Comparison of ENCODE assay signal across 33 mouse cellular contexts in genomic region chr5:5539771-5540170, GRCm38 (mm10). TPM values are rescaled to one million over a fixed set of nuclear protein-coding genes. Genes with fewer than 3 reads are reported as not detected.
DNase-seq lines count a peak whose midpoint lies in the region; ATAC-seq and TF ChIP-seq lines count a peak whose summit lies in the region.
"Had no signal": no experiment of that assay in that cellular context is flagged by ENCODE, and none has a peak within 500 bp of the region (broad histone marks: within the 10 kb centered on the region; RNA-seq: fewer than 3 reads in every experiment).

No protein-coding gene starts in this region.

- no peak for TF ChIP-seq POLR2A in brain, embryonic 14.5 days (IDR thresholded peaks at IDR 0.05; ENCODE audit: borderline replicate concordance, extremely low read depth, insufficient read depth, insufficient read length, poor library complexity, severe bottlenecking)

- no peaks in the 10 kb centered on the region for H3K4me1 ChIP-seq in midbrain, embryonic 11.5 days (ENCODE audit: control insufficient read depth, insufficient read depth, low read length)
- H3K4me1 ChIP-seq in midbrain, embryonic 13.5 days (replicated peaks): no peaks in the 10 kb centered on the region
- H3K4me1 ChIP-seq in liver, embryonic 16.5 days (ENCODE audit: control insufficient read depth, low read depth, low read length): no peaks in the 10 kb centered on the region; the same call in 1 of the 2 replicates
- H3K4me1 ChIP-seq: embryonic facial prominence, embryonic 13.5 days; forebrain, embryonic 10.5 days; forebrain, embryonic 15.5 days; heart, embryonic 12.5 days; hindbrain, embryonic 13.5 days; limb, embryonic 10.5 days; limb, embryonic 15.5 days; neural tube, embryonic 15.5 days; stomach, embryonic 15.5 days had no signal

- H3K27me3 ChIP-seq in midbrain, embryonic 11.5 days (ENCODE audit: control insufficient read depth, insufficient read depth, low read length): no peaks in the 10 kb centered on the region
- H3K27me3 ChIP-seq in midbrain, embryonic 13.5 days: no peaks in the 10 kb centered on the region
- H3K27me3 ChIP-seq in liver, embryonic 16.5 days (ENCODE audit: control insufficient read depth, insufficient read depth, low read depth, low read length): no peaks in the 10 kb centered on the region
- H3K27me3 ChIP-seq: embryonic facial prominence, embryonic 13.5 days; forebrain, embryonic 15.5 days; heart, embryonic 12.5 days; hindbrain, embryonic 13.5 days; limb, embryonic 15.5 days; neural tube, embryonic 15.5 days; stomach, embryonic 15.5 days had no signal

- no peak overlapping the region for H3K4me3 ChIP-seq in midbrain, embryonic 11.5 days (ENCODE audit: low read depth, low read length)
- no peak overlapping the region for H3K4me3 ChIP-seq in midbrain, embryonic 13.5 days (replicated peaks)
- no peak overlapping the region for H3K4me3 ChIP-seq in liver, embryonic 16.5 days (ENCODE audit: low read depth, low read length)
- H3K4me3 ChIP-seq: embryonic facial prominence, embryonic 13.5 days; forebrain, embryonic 10.5 days; forebrain, embryonic 15.5 days; heart, adult 2 months; heart, embryonic 12.5 days; hindbrain, embryonic 13.5 days; limb, embryonic 10.5 days; limb, embryonic 15.5 days; neural tube, embryonic 15.5 days; stomach, embryonic 15.5 days had no signal

- H3K36me3 ChIP-seq in midbrain, embryonic 11.5 days (ENCODE audit: control insufficient read depth, insufficient read depth, low read length): peaks cover 9% of the 10 kb centered on the region
- H3K36me3 ChIP-seq in midbrain, embryonic 13.5 days: peaks cover 50% of the 10 kb centered on the region
- peaks cover 5% of the 10 kb centered on the region for H3K36me3 ChIP-seq in liver, embryonic 16.5 days (ENCODE audit: control insufficient read depth, insufficient read depth)

- ATAC-seq in midbrain, embryonic 11.5 days (ENCODE audit: low FRiP score): no peak
- no peak for ATAC-seq in midbrain, embryonic 13.5 days
- 0 out of 2 replicates have a peak, but pooled peaks have one; percentile 30 for ATAC-seq in liver, embryonic 16.5 days (ENCODE audit: low read depth)
- ATAC-seq: forebrain, embryonic 15.5 days; intestine, postnatal 0 days had no signal

- H3K27ac ChIP-seq in midbrain, embryonic 11.5 days (ENCODE audit: low read depth, low read length): no peak overlapping the region
- no peak overlapping the region for H3K27ac ChIP-seq in midbrain, embryonic 13.5 days
- no peak overlapping the region for H3K27ac ChIP-seq in liver, embryonic 16.5 days (ENCODE audit: low read length)
- H3K27ac ChIP-seq: embryonic facial prominence, embryonic 13.5 days; forebrain, embryonic 10.5 days; forebrain, embryonic 15.5 days; heart, adult 2 months; hindbrain, embryonic 13.5 days; limb, embryonic 10.5 days; limb, embryonic 15.5 days; neural tube, embryonic 15.5 days; stomach, embryonic 15.5 days had no signal

- no peak overlapping the region for H3K4me2 ChIP-seq in midbrain, embryonic 11.5 days
- H3K4me2 ChIP-seq in midbrain, embryonic 13.5 days (replicated peaks): no peak overlapping the region
- H3K4me2 ChIP-seq in liver, embryonic 16.5 days (ENCODE audit: low read depth, low read length): no peak overlapping the region
- H3K4me2 ChIP-seq: embryonic facial prominence, embryonic 13.5 days; forebrain, embryonic 15.5 days; heart, embryonic 12.5 days; hindbrain, embryonic 13.5 days; limb, embryonic 15.5 days; lung, embryonic 14.5 days; neural tube, embryonic 15.5 days; stomach, embryonic 15.5 days had no signal

- TF ChIP-seq CTCF in brain, embryonic 14.5 days (IDR thresholded peaks at IDR 0.05; ENCODE audit: borderline replicate concordance, extremely low read depth, insufficient read depth, insufficient read length): no peak

- no peaks in the 10 kb centered on the region for H3K9me3 ChIP-seq in midbrain, embryonic 11.5 days (ENCODE audit: control insufficient read depth, low read length)
- peaks cover 5% of the 10 kb centered on the region; the same call in 1 of the 2 replicates for H3K9me3 ChIP-seq in midbrain, embryonic 13.5 days
- H3K9me3 ChIP-seq in liver, embryonic 16.5 days (replicated peaks; ENCODE audit: control insufficient read depth, low read length): no peaks in the 10 kb centered on the region
- H3K9me3 ChIP-seq: embryonic facial prominence, embryonic 13.5 days; forebrain, embryonic 10.5 days; forebrain, embryonic 15.5 days; hindbrain, embryonic 13.5 days; limb, embryonic 10.5 days; limb, embryonic 15.5 days; neural tube, embryonic 15.5 days; stomach, embryonic 15.5 days had no signal

- no peak overlapping the region for H3K9ac ChIP-seq in midbrain, embryonic 11.5 days (ENCODE audit: low read length)
- no peak overlapping the region for H3K9ac ChIP-seq in midbrain, embryonic 13.5 days (replicated peaks)
- H3K9ac ChIP-seq in liver, embryonic 16.5 days (ENCODE audit: low read depth, low read length): no peak overlapping the region
- H3K9ac ChIP-seq: embryonic facial prominence, embryonic 13.5 days; forebrain, embryonic 15.5 days; heart, embryonic 12.5 days; hindbrain, embryonic 13.5 days; limb, embryonic 15.5 days; lung, embryonic 14.5 days; neural tube, embryonic 15.5 days; stomach, embryonic 15.5 days had no signal

- WGBS in midbrain, embryonic 11.5 days: 84% methylated on average over 3 of the region's 3 CpGs
- WGBS in midbrain, embryonic 13.5 days: 69% methylated on average over 3 of the region's 3 CpGs
- WGBS in liver, embryonic 16.5 days (ENCODE audit: insufficient replicate concordance): 45% methylated on average over 3 of the region's 3 CpGs

- DNase-seq in midbrain, embryonic 11.5 days (ENCODE audit: low spot score, missing footprints): peak; percentile 47
- DNase-seq in brain, embryonic 14.5 days (ENCODE audit: low read depth): peak; percentile 9
- DNase-seq in cerebellum, adult 9-11 months: no peak
- no peak for DNase-seq in spleen, postnatal 4 days (ENCODE audit: low spot score in 2 of 2)
- no peak for DNase-seq in gastrocnemius, postnatal 4 days (ENCODE audit: low spot score in 2 of 2)
- DNase-seq: adrenal gland, postnatal 36 days; cerebellum, adult 2 months; cerebellum, postnatal 36 days; gastrocnemius, postnatal 25 days; heart, adult 2 months; heart, postnatal 4 days; kidney, adult 9 months; kidney, postnatal 14 days; layer of hippocampus, adult 9-11 months; lung, embryonic 14.5 days; right cerebral cortex, postnatal 14 days; thymus, postnatal 25 days had no signal

RNA-seq across cellular contexts. Expression of gene Gtpbp10, which starts 19.6 kb away (rescaled TPM):
- polyA plus RNA-seq in midbrain, embryonic 11.5 days (2014; fragmentation: Nextera tagmentation; extraction: Ambion mirVana): 37.2 and 40.0 TPM in 2 replicates
- 26.3 and 29.1 TPM in 2 replicates for polyA plus RNA-seq in midbrain, embryonic 13.5 days (2015; fragmentation: Nextera tagmentation; extraction: Ambion mirVana)
- polyA plus RNA-seq in brain, embryonic 14.5 days (2012; rRNA removed): 17.9 and 18.0 TPM in 2 replicates
- polyA plus RNA-seq in liver, embryonic 16.5 days (2015; fragmentation: Nextera tagmentation; extraction: Ambion mirVana): 7.0 and 7.1 TPM in 2 replicates
- 1 to 10 TPM; 9.0 to 9.4 TPM for total RNA-seq in gastrocnemius, postnatal 4 days (2021)

RNA-seq across cellular contexts. Expression of gene Cldn12, which starts 25.0 kb away (rescaled TPM):
- polyA plus RNA-seq in midbrain, embryonic 11.5 days (2014; fragmentation: Nextera tagmentation; extraction: Ambion mirVana): 26.0 and 27.1 TPM in 2 replicates
- 21.3 and 23.0 TPM in 2 replicates for polyA plus RNA-seq in midbrain, embryonic 13.5 days (2015; fragmentation: Nextera tagmentation; extraction: Ambion mirVana)
- polyA plus RNA-seq in brain, embryonic 14.5 days (2012; rRNA removed): 22.4 and 23.8 TPM in 2 replicates
- 12.1 and 13.5 TPM in 2 replicates for polyA plus RNA-seq in liver, embryonic 16.5 days (2015; fragmentation: Nextera tagmentation; extraction: Ambion mirVana)
- total RNA-seq in gastrocnemius, postnatal 4 days (2021): 10 to 100 TPM; 12.2 to 12.4 TPM

RNA-seq across cellular contexts. Expression of gene Gm8773, which starts 33.8 kb away (rescaled TPM):
- 4.5 and 4.7 TPM in 2 replicates for polyA plus RNA-seq in midbrain, embryonic 11.5 days (2014; fragmentation: Nextera tagmentation; extraction: Ambion mirVana)
- polyA plus RNA-seq in midbrain, embryonic 13.5 days (2015; fragmentation: Nextera tagmentation; extraction: Ambion mirVana): 6.5 and 7.2 TPM in 2 replicates
- polyA plus RNA-seq in brain, embryonic 14.5 days (2012; rRNA removed): 6.3 and 6.8 TPM in 2 replicates
- 0.18 and 0.19 TPM in 2 replicates for polyA plus RNA-seq in liver, embryonic 16.5 days (2015; fragmentation: Nextera tagmentation; extraction: Ambion mirVana)
- under 1 TPM in 1 of 2 experiments, not detected in 1; 0.22 TPM for total RNA-seq in gastrocnemius, postnatal 4 days (2021)
- total RNA-seq: adrenal gland, adult 18-20 months; adrenal gland, postnatal 36 days; gastrocnemius, adult 18-20 months; gastrocnemius, postnatal 25 days; heart, adult 2 months; heart, postnatal 4 days; megakaryocyte, adult 5-6 weeks had no signal
- polyA plus RNA-seq: cerebellum, adult 2 months; small intestine, adult 2 months had no signal

Comparison
In these comparisons a context has a peak if more than half of its experiments do, and no peak if none do; other contexts are left out.
1. DNase-seq: peak in midbrain, embryonic 11.5 days (single experiment) and brain, embryonic 14.5 days (single experiment); none in cerebellum, adult 9-11 months (single experiment), spleen, postnatal 4 days (0 of 2) and gastrocnemius, postnatal 4 days (0 of 2).